Mouse (Mus musculus): ENCODE data around the gene Cdc14b. TPM values are rescaled to one million over a fixed set of nuclear protein-coding genes. Genes with fewer than 3 reads are reported as not detected.
"Not testable (repeated sequence)": the region's sequence is repeated elsewhere in the genome, so short reads cannot be mapped to it uniquely, and the experiment has no call there.

Cdc14b gene
- polyA plus RNA-seq, 1 experiment from 2014 or later, result 3.8 TPM

DNA sequence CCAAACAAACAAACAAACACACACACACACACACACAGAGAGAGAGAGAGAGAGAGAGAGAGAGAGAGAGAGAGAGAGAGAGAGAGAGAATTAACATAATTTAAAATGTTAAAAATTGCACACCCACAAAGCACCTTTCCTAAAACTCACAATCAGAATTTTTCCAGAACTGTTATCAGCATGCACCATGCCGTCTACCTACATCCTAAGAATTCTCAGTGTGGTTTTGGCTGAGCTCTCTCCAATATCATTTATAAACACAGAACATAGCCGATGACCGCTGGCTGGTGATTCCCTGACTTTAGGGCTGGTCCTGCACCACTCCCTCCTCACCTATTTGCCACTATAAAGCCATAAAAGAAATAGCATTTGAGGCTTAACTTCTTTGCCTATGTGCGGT is 6.7 kb downstream of the Cdc14b start:
- 81% methylated on average over 4 of the region's 4 CpGs for WGBS
- Histone ChIP-seq H3K27ac (no peak overlapping the region), H3K9me3 (replicated peaks) (no peaks in the 10 kb centered on the region), H3K27me3 (peaks cover 4% of the 10 kb centered on the region; the same call in 1 of the 2 replicates), H3K4me2 (no peak overlapping the region), H3K4me3 (no peak overlapping the region), H3K9ac (no peak overlapping the region), H3K36me3 (ENCODE audit: poor library complexity, severe bottlenecking) (no peaks in the 10 kb centered on the region), H3K4me1 (peaks cover 3% of the 10 kb centered on the region; the same call in 1 of the 2 replicates)
- no peak for ATAC-seq

DNA sequence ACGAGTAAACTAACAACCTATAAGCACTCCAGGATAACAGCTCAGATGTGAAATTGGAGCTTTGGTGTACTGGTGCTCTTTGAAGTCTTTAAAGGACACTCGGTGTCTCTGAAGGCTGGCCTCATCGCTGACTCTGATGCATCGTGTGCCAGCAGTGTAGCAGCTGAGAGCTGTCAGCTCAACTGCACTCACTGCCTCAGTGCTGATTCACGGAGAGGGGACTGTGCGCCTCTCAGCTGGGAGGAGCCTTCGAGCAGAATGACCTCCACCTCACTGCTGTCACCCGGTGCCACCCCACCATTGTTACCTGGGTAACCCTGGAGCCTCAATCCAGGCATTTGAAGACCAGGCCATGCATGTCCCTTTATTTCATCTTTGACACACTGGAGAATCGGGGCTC is 7.9 kb downstream of the Cdc14b start:
- 0 out of 2 replicates have a peak, but pooled peaks have one; percentile 16 for ATAC-seq

GRCm38 (mm10) chr13:64264586-64264985 is 10.5 kb downstream of the Cdc14b start:
- no peak overlapping the region for H3K9ac ChIP-seq
- no peaks in the 10 kb centered on the region for H3K4me1 ChIP-seq
- no peaks in the 10 kb centered on the region for H3K9me3 ChIP-seq (replicated peaks)
- 95% methylated on average over 6 of the region's 6 CpGs for WGBS
- no peak overlapping the region for H3K4me3 ChIP-seq
- H3K27me3 ChIP-seq, result no peaks in the 10 kb centered on the region
- ATAC-seq, result no peak
- H3K4me2 ChIP-seq, result no peak overlapping the region
- H3K36me3 ChIP-seq (ENCODE audit: poor library complexity, severe bottlenecking), result no peaks in the 10 kb centered on the region
- H3K27ac ChIP-seq, result no peak overlapping the region

More for the DNA sequence above, 7.9 kb downstream of the Cdc14b start:
- no peak overlapping the region for H3K4me3 ChIP-seq
- no peaks in the 10 kb centered on the region for H3K36me3 ChIP-seq (ENCODE audit: poor library complexity, severe bottlenecking)
- no peak overlapping the region for H3K9ac ChIP-seq
- no peaks in the 10 kb centered on the region for H3K27me3 ChIP-seq
- H3K4me2 ChIP-seq, result no peak overlapping the region
- H3K27ac ChIP-seq, result no peak overlapping the region
- no peaks in the 10 kb centered on the region for H3K9me3 ChIP-seq (replicated peaks)
- no peaks in the 10 kb centered on the region for H3K4me1 ChIP-seq
- 31% methylated on average over 9 of the region's 9 CpGs for WGBS

- Histone ChIP-seq H3K4me2 (no peak overlapping the region), H3K27ac (no peak overlapping the region), H3K9ac (no peak overlapping the region), H3K9me3 (replicated peaks) (no peaks in the 10 kb centered on the region), H3K27me3 (no peaks in the 10 kb centered on the region), H3K4me3 (no peak overlapping the region), H3K36me3 (ENCODE audit: poor library complexity, severe bottlenecking) (no peaks in the 10 kb centered on the region), H3K4me1 (peaks cover 8% of the 10 kb centered on the region)
- ATAC-seq, result no peak
- WGBS, result 87% methylated on average over 7 of the region's 7 CpGs
Observed at GRCm38 (mm10) chr13:64259903-64260302, 15.2 kb downstream of the Cdc14b start.

DNA sequence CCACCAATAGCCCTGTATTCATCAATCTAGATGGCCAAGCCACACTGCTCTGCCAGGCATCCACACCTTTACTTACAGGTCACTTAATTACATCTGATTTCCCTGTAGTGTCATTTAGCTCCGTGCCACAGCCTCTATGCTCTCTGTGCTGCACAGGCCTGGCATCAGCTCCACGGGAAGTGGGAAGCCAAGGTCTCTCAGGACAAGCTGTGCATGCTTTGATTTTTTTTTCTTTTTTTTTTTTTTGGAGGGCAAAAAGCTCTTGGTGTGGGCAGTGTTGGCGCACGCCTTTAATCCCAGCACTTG is 16.6 kb downstream of the Cdc14b start:
- H3K4me3 ChIP-seq, result no peak overlapping the region
- 41% methylated on average over 4 of the region's 4 CpGs for WGBS
- no peak overlapping the region for H3K27ac ChIP-seq
- no peaks in the 10 kb centered on the region for H3K9me3 ChIP-seq (replicated peaks)
- no peaks in the 10 kb centered on the region for H3K36me3 ChIP-seq (ENCODE audit: poor library complexity, severe bottlenecking)
- H3K4me1 ChIP-seq, result peaks cover 8% of the 10 kb centered on the region
- H3K9ac ChIP-seq, result no peak overlapping the region
- no peaks in the 10 kb centered on the region for H3K27me3 ChIP-seq
- ATAC-seq, result no peak; the same call in 1 of the 2 replicates
- H3K4me2 ChIP-seq, result no peak overlapping the region

DNA sequence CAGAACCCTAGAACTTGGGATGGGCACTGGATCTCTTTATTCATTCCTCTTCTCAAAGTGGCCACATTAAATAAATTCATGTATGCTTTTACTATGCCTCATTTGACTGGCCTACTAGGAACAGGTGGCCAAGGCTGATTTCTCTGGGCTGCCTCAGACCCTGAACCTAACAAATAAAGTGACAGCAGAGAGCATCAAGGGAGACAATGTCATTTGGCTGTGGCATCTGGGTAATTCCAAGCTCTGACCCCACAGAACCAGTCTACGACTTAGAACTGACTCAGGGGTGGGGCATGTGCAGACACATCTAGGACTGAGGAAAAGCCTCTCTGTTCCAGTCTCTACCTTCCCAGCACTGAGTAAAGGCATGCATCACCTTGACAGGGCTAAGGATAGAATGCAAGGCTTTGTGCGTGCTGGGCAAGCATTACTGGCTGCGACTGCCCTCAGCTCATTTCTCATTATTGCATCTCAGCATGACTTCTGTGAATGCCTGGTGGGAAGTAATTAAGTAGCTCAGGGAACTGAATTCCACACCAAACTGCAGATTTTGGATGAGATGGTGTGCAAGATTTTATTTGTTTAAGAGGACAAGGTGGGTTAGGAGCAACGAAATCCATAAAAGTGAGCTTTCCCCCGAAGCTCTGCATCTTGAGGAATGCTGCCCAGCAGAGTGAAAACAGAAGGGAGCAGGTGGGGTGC is 17.1 kb downstream of the Cdc14b start:
- WGBS, result 2% methylated on average over 5 of the region's 5 CpGs
- Histone ChIP-seq H3K4me2 (no peak overlapping the region), H3K27me3 (no peaks in the 10 kb centered on the region), H3K27ac (no peak overlapping the region), H3K9ac (no peak overlapping the region), H3K36me3 (ENCODE audit: poor library complexity, severe bottlenecking) (no peaks in the 10 kb centered on the region), H3K9me3 (replicated peaks) (no peaks in the 10 kb centered on the region), H3K4me1 (peaks cover 8% of the 10 kb centered on the region), H3K4me3 (no peak overlapping the region)
- no peak for ATAC-seq

GRCm38 (mm10) chr13:64257010-64257813 is 17.9 kb downstream of the Cdc14b start:
- peaks cover 8% of the 10 kb centered on the region for H3K4me1 ChIP-seq
- no peak overlapping the region for H3K9ac ChIP-seq
- no peak overlapping the region for H3K4me3 ChIP-seq
- H3K4me2 ChIP-seq, result no peak overlapping the region
- no peaks in the 10 kb centered on the region for H3K36me3 ChIP-seq (ENCODE audit: poor library complexity, severe bottlenecking)
- WGBS, result 76% methylated on average over 12 of the region's 12 CpGs
- no peak for ATAC-seq
- H3K27ac ChIP-seq, result no peak overlapping the region
- no peaks in the 10 kb centered on the region for H3K9me3 ChIP-seq (replicated peaks)
- no peaks in the 10 kb centered on the region for H3K27me3 ChIP-seq

GRCm38 (mm10) chr13:64254185-64254584 is 20.9 kb downstream of the Cdc14b start:
- ATAC-seq; H3K36me3 ChIP-seq (ENCODE audit: poor library complexity, severe bottlenecking); H3K27me3 ChIP-seq; H3K9me3 ChIP-seq (replicated peaks); H3K4me1 ChIP-seq; H3K4me3 ChIP-seq; H3K27ac ChIP-seq; H3K9ac ChIP-seq; H3K4me2 ChIP-seq: not testable (repeated sequence)
- WGBS, result 87% methylated on average over 11 of the region's 11 CpGs

- no peaks in the 10 kb centered on the region for H3K27me3 ChIP-seq
- peaks cover 10% of the 10 kb centered on the region for H3K4me1 ChIP-seq
- H3K27ac ChIP-seq, result no peak overlapping the region
- no peak overlapping the region for H3K4me3 ChIP-seq
- ATAC-seq, result no peak
- H3K9ac ChIP-seq, result no peak overlapping the region
- no peaks in the 10 kb centered on the region for H3K36me3 ChIP-seq (ENCODE audit: poor library complexity, severe bottlenecking)
- no peak overlapping the region for H3K4me2 ChIP-seq
- no peaks in the 10 kb centered on the region for H3K9me3 ChIP-seq (replicated peaks)
Observed at GRCm38 (mm10) chr13:64253697-64254096, 21.4 kb downstream of the Cdc14b start.

- Histone ChIP-seq H3K4me2 (no peak overlapping the region), H3K27ac (no peak overlapping the region), H3K4me1 (peaks cover 9% of the 10 kb centered on the region), H3K36me3 (ENCODE audit: poor library complexity, severe bottlenecking) (no peaks in the 10 kb centered on the region), H3K9me3 (replicated peaks) (no peaks in the 10 kb centered on the region), H3K9ac (no peak overlapping the region), H3K27me3 (no peaks in the 10 kb centered on the region; the same call in 1 of the 2 replicates), H3K4me3 (no peak overlapping the region)
- WGBS, result 81% methylated on average over 5 of the region's 5 CpGs
- no peak for ATAC-seq
Observed at GRCm38 (mm10) chr13:64252147-64252546, 22.9 kb downstream of the Cdc14b start.

GRCm38 (mm10) chr13:64250363-64250762 is 24.7 kb downstream of the Cdc14b start:
- Histone ChIP-seq H3K27ac (no peak overlapping the region), H3K4me1 (peaks cover 9% of the 10 kb centered on the region), H3K4me2 (no peak overlapping the region), H3K36me3 (ENCODE audit: poor library complexity, severe bottlenecking) (no peaks in the 10 kb centered on the region), H3K9me3 (replicated peaks) (no peaks in the 10 kb centered on the region), H3K4me3 (no peak overlapping the region), H3K9ac (no peak overlapping the region), H3K27me3 (no peaks in the 10 kb centered on the region; the same call in 1 of the 2 replicates)
- ATAC-seq, result no peak
- 10% methylated on average over 1 of the region's 1 CpGs for WGBS

GRCm38 (mm10) chr13:64248775-64249524 is 26.1 kb downstream of the Cdc14b start:
- peak; percentile 85 for ATAC-seq
- H3K4me1 ChIP-seq, result peaks cover 9% of the 10 kb centered on the region
- H3K36me3 ChIP-seq (ENCODE audit: poor library complexity, severe bottlenecking), result no peaks in the 10 kb centered on the region
- 9% methylated on average over 22 of the region's 22 CpGs for WGBS
- H3K4me2 ChIP-seq, result peak overlapping the region; percentile 95
- H3K27me3 ChIP-seq, result no peaks in the 10 kb centered on the region; the same call in 1 of the 2 replicates
- H3K9me3 ChIP-seq (replicated peaks), result no peaks in the 10 kb centered on the region
- H3K4me3 ChIP-seq, result peak overlapping the region; percentile 50
- H3K27ac ChIP-seq, result no peak overlapping the region
- peak overlapping the region; percentile 64 for H3K9ac ChIP-seq
